Mouse (Mus musculus): ENCODE results near the gene Mok.
A peak's percentile ranks its signal among the peaks of the same experiment; 100 is the strongest.
"Not testable (repeated sequence)": the region's sequence is repeated elsewhere in the genome, so short reads cannot be mapped to it uniquely, and the experiment has no call there.

The Mok gene

GRCm38 (mm10) chr12:110840348-110841198, at the start of gene Mok:
Gene Mok (minus strand): TSS chr12:110840939.
- peak; percentile 94 to 95 for DNase-seq (ENCODE audit: low spot score in 2 of 2)

GRCm38 (mm10) chr12:110889036-110890020, 48.6 kb upstream of the Mok start, which contains the start of the genes Cinp and Tecpr2:
Gene Cinp (minus strand): TSS chr12:110889145.
Gene Tecpr2 (plus strand): TSS chr12:110889264.
- peak; percentile 86 to 95 for DNase-seq (ENCODE audit: low spot score in 2 of 2)

GRCm38 (mm10) chr12:110888606-110889005, 47.9 kb upstream of the Mok start:
- DNase-seq (ENCODE audit: low spot score in 2 of 2): no peak

- no peak for DNase-seq (ENCODE audit: low spot score in 2 of 2)
Measured at GRCm38 (mm10) chr12:110888106-110888505, 47.4 kb upstream of the Mok start.

- no peak for DNase-seq (ENCODE audit: low spot score in 2 of 2)
Measured at GRCm38 (mm10) chr12:110885251-110885650, 44.5 kb upstream of the Mok start.

GRCm38 (mm10) chr12:110882291-110882690, 41.6 kb upstream of the Mok start:
- no peak for DNase-seq (ENCODE audit: low spot score in 2 of 2)

- no peak for DNase-seq (ENCODE audit: low spot score in 2 of 2)
Measured at GRCm38 (mm10) chr12:110875351-110875750, 34.6 kb upstream of the Mok start.

GRCm38 (mm10) chr12:110871247-110871646, 30.5 kb upstream of the Mok start:
- DNase-seq (ENCODE audit: low spot score in 2 of 2): no peak

- no peak for DNase-seq (ENCODE audit: low spot score in 2 of 2)
Measured at GRCm38 (mm10) chr12:110870107-110870506, 29.4 kb upstream of the Mok start.

GRCm38 (mm10) chr12:110865989-110866388, 25.2 kb upstream of the Mok start:
- no peak for DNase-seq (ENCODE audit: low spot score in 2 of 2)

- DNase-seq (ENCODE audit: low spot score in 2 of 2): no peak
Measured at GRCm38 (mm10) chr12:110865571-110865970, 24.8 kb upstream of the Mok start.

GRCm38 (mm10) chr12:110864008-110864407, 23.3 kb upstream of the Mok start:
- DNase-seq (ENCODE audit: low spot score in 2 of 2): no peak

- DNase-seq (ENCODE audit: low spot score in 2 of 2): no peak
Measured at GRCm38 (mm10) chr12:110861256-110861655, 20.5 kb upstream of the Mok start.

GRCm38 (mm10) chr12:110860293-110860692, 19.6 kb upstream of the Mok start:
- DNase-seq (ENCODE audit: low spot score in 2 of 2): no peak

GRCm38 (mm10) chr12:110858681-110859080, 17.9 kb upstream of the Mok start:
- DNase-seq (ENCODE audit: low spot score in 2 of 2): not testable (repeated sequence)

GRCm38 (mm10) chr12:110857196-110857595, 16.5 kb upstream of the Mok start:
- no peak for DNase-seq (ENCODE audit: low spot score in 2 of 2)

- DNase-seq (ENCODE audit: low spot score in 2 of 2): no peak
Measured at GRCm38 (mm10) chr12:110854786-110855737, 14.3 kb upstream of the Mok start.

GRCm38 (mm10) chr12:110851923-110852322, 11.2 kb upstream of the Mok start:
- DNase-seq (ENCODE audit: low spot score in 2 of 2): no peak

GRCm38 (mm10) chr12:110851414-110851813, 10.7 kb upstream of the Mok start:
- DNase-seq (ENCODE audit: low spot score in 2 of 2): no peak

- DNase-seq (ENCODE audit: low spot score in 2 of 2): no peak
Measured at GRCm38 (mm10) chr12:110850929-110851256, 10.2 kb upstream of the Mok start.
